Mouse (Mus musculus): ENCODE data around the gene Haus6. TPM values are rescaled to one million over a fixed set of nuclear protein-coding genes. Genes with fewer than 3 reads are reported as not detected.
"Not testable (repeated sequence)": the region's sequence is repeated elsewhere in the genome, so short reads cannot be mapped to it uniquely, and the experiment has no call there.

The Haus6 gene
- polyA plus RNA-seq (2011; ENCODE audit: insufficient read depth, insufficient read length, low replicate concordance, missing spikeins): 6.4 and 7.4 TPM in 2 replicates

DNA sequence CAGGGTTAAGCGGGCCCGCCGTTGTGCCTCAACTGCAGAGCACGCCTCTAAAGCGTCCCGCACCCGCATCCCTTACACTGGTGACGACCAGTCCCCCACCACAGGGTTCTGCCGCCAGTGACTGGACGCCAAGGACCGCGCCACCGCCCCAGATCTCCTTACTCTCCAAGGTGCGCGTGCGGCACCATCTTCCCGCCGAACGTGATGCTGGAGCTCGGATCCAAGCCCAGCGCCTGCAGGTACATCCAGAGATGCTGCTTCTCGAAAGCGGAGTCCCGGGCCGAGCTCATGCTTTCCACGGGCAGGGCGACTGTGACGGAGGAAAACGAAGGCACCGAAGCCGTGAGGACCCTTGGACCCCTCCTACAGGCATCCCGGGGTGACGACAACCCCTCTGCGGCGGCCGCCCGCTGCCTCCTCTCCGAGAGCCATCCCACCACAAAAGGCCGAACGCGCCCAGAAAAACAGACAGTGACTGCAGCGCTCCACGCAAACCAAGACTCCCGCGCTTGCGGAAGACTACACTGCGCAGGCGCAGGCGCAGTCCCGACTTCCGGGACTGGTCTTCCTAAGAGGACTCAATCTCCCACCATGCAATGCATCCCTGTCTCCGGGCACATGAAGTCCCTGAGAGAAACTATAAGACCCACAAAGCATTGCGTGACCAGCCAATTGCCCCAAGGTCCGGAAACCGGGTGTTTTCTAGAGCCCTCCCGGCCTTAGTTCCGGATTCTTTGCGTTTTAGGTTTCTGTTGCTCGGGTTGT is at the start of gene Haus6:
Gene Haus6, minus strand, starts transcription at position 532 of the 765 bp plus-strand sequence.
- WGBS: under 1% methylated on average over 59 of the region's 59 CpGs
- Histone ChIP-seq H3K27ac (ENCODE audit: control insufficient read depth, insufficient read depth, low read depth, low read length, poor library complexity) (peak within 1 kb of the TSS; percentile 77), H3K4me3 (replicated peaks; ENCODE audit: control insufficient read depth, low read depth, low read length) (peak within 1 kb of the TSS; percentile 96), H3K4me1 (ENCODE audit: control insufficient read depth, insufficient read depth, low read length) (no peaks in the 10 kb centered on the region)
- TF ChIP-seq CTCF (IDR thresholded peaks at IDR 0.05; ENCODE audit: control insufficient read depth, insufficient read depth, low read length) (no peak), POLR2A (IDR thresholded peaks at IDR 0.05; ENCODE audit: borderline replicate concordance, control insufficient read depth, low read depth, low read length) (peak; percentile 30; the same call in 1 of the 2 replicates)

DNA sequence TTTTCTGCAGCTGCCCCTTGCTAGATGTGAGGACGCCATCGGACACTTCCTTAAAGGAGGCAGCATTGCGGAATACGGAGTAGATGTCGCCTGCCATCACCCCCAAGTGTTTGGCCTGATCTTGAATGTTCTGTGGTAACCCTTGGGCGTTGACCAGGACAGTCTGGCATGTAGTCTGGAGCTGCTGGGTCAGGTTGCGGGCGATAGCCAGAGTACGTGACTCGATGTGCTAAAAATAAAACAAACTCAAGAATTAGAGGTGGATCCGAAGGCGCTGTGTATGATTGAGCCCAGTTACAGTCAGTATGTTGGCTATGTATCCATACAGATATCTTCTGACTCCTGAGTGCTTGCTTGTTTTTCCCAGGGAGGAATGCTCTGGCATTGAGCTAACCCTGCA is 45.3 kb upstream of the Haus6 start:
- Histone ChIP-seq H3K4me3 (replicated peaks; ENCODE audit: control insufficient read depth, low read depth, low read length) (no peak overlapping the region), H3K27ac (ENCODE audit: control insufficient read depth, insufficient read depth, low read depth, low read length, poor library complexity) (no peak overlapping the region), H3K4me1 (ENCODE audit: control insufficient read depth, insufficient read depth, low read length) (no peaks in the 10 kb centered on the region)
- TF ChIP-seq CTCF (IDR thresholded peaks at IDR 0.05; ENCODE audit: control insufficient read depth, insufficient read depth, low read length) (no peak), POLR2A (IDR thresholded peaks at IDR 0.05; ENCODE audit: borderline replicate concordance, control insufficient read depth, low read depth, low read length) (no peak)
- WGBS: 90% methylated on average over 12 of the region's 12 CpGs

DNA sequence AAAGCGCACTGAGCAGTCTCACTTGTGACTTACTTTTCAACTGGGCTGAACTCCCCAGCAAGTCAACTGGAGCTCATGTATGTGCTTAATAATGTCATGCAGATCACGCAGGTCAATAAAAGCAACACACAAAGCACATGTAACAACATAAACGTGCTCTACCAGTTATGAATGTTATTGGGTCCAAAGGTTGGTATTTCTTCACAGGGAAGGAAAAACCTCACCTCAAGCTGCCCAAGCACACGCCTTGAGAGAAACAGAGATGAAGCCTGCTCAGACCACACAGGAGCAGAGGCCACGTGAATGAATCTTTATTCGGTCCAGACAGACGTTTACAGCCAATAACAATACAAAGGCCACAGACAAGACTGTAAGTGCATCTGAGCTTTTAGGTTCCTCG is 44.6 kb upstream of the Haus6 start:
- H3K4me1 ChIP-seq (ENCODE audit: control insufficient read depth, insufficient read depth, low read length); H3K27ac ChIP-seq (ENCODE audit: control insufficient read depth, insufficient read depth, low read depth, low read length, poor library complexity); H3K4me3 ChIP-seq (replicated peaks; ENCODE audit: control insufficient read depth, low read depth, low read length): not testable (repeated sequence)
- 88% methylated on average over 8 of the region's 8 CpGs for WGBS

DNA sequence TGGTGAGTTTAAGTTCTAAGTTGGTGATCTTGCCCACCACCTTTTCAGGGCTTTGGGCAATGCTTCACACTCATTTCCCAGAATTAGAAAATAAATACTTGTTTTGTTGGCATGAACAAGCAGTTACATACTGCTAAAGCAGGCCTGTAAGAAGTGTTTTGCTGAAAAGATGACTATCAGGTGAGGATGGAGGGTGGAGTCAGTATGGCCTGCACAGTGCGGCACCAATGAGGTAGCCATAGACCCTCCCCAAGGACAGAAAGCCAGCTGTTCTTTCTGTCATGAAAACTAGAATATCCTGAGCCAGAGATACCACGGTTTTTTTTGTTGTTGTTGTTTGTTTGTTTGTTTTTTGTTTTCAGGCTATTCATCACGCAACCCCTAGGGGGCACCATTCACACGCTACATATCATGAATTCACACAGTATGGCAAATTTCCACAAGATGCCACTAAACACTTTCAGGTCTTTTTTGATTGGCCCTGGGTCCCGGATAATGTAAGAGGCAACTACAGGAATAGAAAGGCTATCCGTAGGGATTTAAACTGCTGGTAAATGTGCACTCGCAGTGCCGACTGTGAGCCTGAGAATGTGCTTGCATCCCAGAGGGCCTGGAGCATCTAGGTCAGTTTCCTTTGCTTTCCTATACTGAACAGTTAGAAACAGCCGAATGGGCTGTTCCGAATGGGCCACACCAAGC is 40.0 kb upstream of the Haus6 start:
- no peaks in the 10 kb centered on the region for H3K4me1 ChIP-seq (ENCODE audit: control insufficient read depth, insufficient read depth, low read length)
- no peak for TF ChIP-seq POLR2A (IDR thresholded peaks at IDR 0.05; ENCODE audit: borderline replicate concordance, control insufficient read depth, low read depth, low read length)
- TF ChIP-seq CTCF (IDR thresholded peaks at IDR 0.05; ENCODE audit: control insufficient read depth, insufficient read depth, low read length): no peak
- no peak overlapping the region for H3K27ac ChIP-seq (ENCODE audit: control insufficient read depth, insufficient read depth, low read depth, low read length, poor library complexity)
- 80% methylated on average over 10 of the region's 10 CpGs for WGBS
- no peak overlapping the region for H3K4me3 ChIP-seq (replicated peaks; ENCODE audit: control insufficient read depth, low read depth, low read length)

DNA sequence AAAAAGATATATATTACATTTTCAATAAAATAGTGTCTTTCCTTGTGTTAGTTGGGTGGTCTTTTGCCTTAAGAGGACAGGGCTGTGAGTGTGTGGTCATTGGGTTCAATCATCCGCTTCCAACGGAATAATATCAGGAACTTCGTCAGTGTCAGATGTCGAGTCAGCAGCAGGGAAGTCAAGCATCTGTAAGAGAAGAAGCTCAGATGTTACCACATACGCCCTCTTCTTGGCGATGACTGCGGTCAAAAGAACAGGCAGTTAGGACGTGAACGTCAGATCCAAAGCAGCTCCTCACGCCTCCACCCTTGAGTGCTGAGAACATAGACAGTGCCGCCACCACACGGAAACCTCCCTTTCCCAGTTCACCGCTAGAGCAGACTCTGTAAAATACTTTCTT is 36.5 kb upstream of the Haus6 start:
- not testable (repeated sequence) for H3K27ac ChIP-seq (ENCODE audit: control insufficient read depth, insufficient read depth, low read depth, low read length, poor library complexity); H3K4me1 ChIP-seq (ENCODE audit: control insufficient read depth, insufficient read depth, low read length); H3K4me3 ChIP-seq (replicated peaks; ENCODE audit: control insufficient read depth, low read depth, low read length)
- WGBS: 89% methylated on average over 10 of the region's 13 CpGs

DNA sequence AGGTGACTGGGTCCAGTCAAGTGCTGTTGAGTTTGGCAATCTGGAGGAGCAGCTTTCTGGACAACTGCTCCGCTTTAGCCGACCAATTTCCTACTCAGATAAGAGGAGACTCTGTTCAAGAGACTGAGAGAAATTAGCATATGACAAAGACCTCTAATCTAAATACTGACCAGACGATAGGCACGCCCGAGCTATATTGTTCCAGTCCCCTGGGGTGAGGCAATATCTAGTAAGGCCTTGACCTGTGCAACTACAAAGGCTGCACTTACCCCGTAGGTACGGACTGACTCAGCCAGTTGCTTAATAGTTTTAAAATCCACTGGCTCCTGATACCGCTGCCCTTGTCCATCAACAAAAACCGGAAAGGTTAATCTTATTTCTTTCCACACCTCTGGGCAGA is 25.7 kb upstream of the Haus6 start:
- not testable (repeated sequence) for H3K27ac ChIP-seq (ENCODE audit: control insufficient read depth, insufficient read depth, low read depth, low read length, poor library complexity); H3K4me1 ChIP-seq (ENCODE audit: control insufficient read depth, insufficient read depth, low read length); H3K4me3 ChIP-seq (replicated peaks; ENCODE audit: control insufficient read depth, low read depth, low read length)
- 85% methylated on average over 9 of the region's 9 CpGs for WGBS

DNA sequence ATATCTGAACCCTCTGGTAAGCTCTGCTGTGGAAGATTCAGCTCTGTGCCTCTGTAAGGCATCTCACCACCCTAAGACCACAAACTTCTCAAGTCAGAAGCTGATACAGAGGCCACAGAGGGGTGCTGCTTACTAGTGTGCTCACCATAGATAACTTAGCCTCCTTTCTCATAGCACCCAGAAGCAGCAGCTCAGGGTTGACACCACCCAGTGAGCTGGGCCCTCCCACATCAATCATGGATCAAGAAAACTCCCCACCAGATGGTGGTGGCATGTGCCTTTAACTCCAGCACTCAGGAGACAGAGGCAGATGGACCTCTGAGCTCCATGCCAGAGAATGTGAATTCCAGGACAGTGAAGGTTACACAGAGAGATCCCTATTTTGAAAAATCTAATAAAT is 23.0 kb upstream of the Haus6 start:
- not testable (repeated sequence) for H3K27ac ChIP-seq (ENCODE audit: control insufficient read depth, insufficient read depth, low read depth, low read length, poor library complexity)

DNA sequence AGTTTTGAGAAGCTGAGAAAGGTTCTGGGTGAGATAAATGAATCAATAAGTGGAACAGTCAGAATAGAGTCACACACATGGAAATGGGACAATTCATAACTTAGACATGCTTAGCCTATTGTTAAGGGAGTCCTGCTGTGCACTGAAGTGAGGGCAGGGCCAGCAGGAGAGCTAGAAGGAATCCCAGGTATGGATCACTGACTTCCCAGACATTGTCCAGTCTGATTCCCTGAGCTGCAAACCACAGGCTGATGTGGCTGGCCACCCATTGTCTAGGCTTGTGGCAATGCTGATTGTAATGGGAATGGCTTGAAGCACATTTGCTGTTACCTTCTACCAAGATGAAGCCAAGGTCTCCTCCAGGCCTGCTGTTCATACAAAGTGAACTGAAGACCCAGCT is 22.5 kb upstream of the Haus6 start:
- H3K4me3 ChIP-seq (replicated peaks; ENCODE audit: control insufficient read depth, low read depth, low read length); H3K27ac ChIP-seq (ENCODE audit: control insufficient read depth, insufficient read depth, low read depth, low read length, poor library complexity); H3K4me1 ChIP-seq (ENCODE audit: control insufficient read depth, insufficient read depth, low read length): not testable (repeated sequence)

More for the DNA sequence above, 23.0 kb upstream of the Haus6 start:
- not testable (repeated sequence) for H3K4me3 ChIP-seq (replicated peaks; ENCODE audit: control insufficient read depth, low read depth, low read length); H3K4me1 ChIP-seq (ENCODE audit: control insufficient read depth, insufficient read depth, low read length)

DNA sequence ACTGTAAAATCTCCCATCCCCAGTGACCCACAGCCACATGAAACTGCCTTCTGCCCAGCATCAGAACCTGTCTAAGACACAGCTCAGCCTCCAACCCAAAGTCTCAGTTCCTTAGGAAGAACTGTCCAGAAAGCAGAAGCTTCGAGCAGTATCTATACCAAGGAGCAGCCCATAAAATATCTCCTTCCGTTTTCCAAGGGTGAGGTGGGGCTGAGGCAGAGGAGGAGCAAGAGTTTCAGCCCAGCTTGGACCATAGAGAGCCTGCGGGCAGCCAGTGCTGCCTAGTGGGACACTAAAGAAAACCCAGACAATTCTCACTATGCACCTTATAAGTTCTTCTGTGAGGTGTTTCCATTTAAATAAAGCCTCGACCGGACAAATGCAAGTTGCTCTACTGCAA is 20.7 kb upstream of the Haus6 start:
- not testable (repeated sequence) for H3K4me3 ChIP-seq (replicated peaks; ENCODE audit: control insufficient read depth, low read depth, low read length); H3K4me1 ChIP-seq (ENCODE audit: control insufficient read depth, insufficient read depth, low read length); H3K27ac ChIP-seq (ENCODE audit: control insufficient read depth, insufficient read depth, low read depth, low read length, poor library complexity)
- WGBS: 49% methylated on average over 5 of the region's 5 CpGs
